Mouse (Mus musculus): ENCODE data around the gene Tacc2.
"Not testable (repeated sequence)": the region's sequence is repeated elsewhere in the genome, so short reads cannot be mapped to it uniquely, and the experiment has no call there.

Gene Tacc2

DNA sequence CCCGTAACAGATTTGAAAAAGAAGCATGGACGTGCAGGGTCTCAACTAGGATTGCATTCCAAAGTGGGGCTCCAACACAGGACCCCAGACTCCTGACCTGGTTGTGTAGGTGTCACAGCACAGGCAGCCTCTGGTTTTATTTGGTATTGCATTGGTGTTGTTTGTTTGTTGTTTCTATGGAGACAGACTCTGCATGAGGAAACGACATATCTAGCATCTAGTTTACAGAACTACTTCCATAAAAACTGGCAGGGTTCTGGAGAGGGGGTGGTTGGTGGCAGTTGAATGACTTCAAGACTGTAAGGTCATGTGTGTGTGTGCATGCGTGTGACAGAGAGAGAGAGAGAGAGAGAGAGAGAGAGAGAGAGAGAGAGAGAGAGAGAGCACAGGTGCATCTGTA is 70.8 kb downstream of the Tacc2 start:
- in situ Hi-C loops (cut with MboI, MseI): no loop called here

DNA sequence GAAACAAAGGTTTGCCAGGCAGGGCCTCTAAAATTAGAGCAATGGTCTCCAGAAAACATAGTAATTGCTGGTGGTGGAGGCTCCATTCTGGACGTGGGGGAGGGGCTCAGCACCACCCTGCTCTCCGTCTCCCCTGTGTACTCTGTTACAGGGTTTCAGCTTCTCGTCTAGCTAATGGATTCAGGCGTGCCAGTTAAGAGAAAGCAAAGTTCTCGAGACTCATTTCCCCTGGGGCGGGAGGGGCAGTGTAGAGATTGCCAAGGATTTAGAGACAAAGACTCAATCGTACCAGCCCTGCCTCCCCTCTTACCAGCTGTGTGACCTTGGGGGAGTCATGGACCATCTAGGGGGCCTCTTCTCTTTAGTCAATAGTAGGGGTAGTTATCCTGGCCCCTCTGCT is 72.0 kb downstream of the Tacc2 start:
- in situ Hi-C loops (cut with MboI, MseI): no loop called here

DNA sequence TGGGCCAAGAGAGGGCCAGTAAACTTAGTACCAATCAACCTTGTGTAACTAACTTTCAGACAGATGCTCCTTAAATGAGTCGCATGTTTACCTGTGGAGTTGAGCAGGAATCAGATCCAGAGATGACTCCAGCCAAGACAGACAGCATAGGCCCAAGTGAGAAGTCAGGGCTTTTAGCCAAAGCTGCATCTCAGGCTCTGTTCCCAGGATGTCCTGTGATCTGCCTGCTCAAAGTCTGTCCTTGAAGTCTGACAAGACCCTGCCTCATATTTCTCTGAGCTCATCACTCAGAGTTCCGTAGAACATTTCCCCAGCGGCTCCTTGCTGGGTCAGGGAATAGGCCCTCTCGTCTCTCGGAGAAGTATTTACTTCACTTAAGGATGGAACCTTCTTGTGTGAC is 73.4 kb downstream of the Tacc2 start:
- in situ Hi-C loops (cut with MboI, MseI): no loop called here

DNA sequence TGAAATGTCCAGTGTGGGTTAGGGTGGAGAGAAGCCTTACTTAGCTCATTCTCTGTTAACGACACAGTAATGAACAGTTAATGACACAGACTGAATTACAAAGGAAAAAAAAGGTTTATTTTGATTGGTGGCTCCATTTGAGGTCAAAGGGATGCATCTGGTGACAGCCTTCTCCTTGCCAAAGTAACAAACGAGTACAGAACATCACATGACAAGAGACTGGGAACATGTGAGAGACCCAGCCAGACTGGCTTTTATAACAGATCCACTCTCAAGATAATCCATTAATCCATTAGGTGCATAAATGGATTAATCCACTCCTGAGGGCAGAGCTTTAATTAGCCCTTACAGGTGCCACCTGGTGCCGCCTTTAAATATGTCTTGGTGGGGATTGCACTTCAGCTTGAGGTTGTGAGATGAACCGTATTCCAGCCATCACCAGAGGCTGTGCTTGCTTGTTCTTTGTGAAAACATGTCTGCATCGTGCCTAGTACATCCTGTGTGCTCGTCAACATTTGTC is 75.9 kb downstream of the Tacc2 start:
- in situ Hi-C loops (cut with MboI, MseI): no loop called here

DNA sequence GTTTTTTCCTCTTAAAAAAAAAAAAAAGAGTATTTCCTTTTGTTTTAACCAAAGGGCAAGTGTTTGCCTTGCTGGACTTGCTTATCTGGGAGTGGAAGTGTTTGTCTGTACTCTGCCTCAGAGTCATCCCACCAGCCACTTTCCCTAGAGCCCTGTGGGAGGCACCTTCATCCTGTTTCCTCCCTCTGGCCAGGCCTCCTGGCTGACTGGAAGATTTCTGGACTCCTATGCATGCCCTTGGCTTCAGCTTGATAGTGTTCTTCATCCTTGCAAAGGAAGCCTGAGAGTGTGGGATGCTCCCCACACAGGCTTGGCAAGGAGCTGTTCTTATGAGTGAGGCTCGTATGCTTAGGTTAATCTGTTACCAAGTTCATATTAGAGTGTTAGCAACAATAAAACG is 77.3 kb downstream of the Tacc2 start:
- in situ Hi-C loops (cut with MboI, MseI): no loop called here

DNA sequence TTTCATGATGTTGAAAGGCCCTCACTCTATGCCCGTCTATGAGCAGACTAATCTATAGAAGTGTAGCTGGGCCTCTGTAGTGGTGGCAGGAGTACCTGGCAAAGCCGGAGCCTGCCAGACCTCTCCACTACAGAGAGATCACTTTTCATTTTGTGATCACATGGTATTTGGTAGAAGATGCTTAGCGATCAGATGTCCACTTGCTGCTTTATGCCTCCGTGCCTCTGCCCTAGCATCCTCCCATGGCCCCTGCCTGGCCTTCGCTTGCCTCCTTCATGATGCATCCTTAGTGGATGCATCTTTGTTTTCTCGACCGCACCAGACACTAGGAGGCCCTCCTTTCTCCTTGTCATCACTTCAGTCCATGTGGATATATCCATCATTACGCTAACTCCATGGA is 79.7 kb downstream of the Tacc2 start:
- in situ Hi-C loops (cut with MboI, MseI): no loop called here

DNA sequence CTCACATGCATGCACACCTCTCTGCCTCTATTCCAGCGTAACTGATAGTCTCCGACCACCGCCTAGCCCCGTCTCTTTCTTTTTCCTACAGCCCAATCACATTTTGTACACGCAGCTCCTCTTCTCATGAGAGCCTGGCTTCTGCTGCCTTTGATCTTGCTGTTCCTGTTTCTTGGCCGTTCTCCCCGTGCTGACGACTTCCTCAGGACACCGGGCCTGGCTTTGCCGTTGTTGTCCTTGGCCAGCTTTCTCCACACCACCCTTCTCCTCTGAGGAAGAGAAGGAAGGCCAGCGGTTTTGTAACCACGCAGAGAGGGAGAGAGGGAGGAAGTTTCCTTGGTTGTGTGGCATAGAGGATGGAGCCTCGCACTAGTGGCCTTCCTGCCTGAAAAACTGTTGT is 80.5 kb downstream of the Tacc2 start:
- in situ Hi-C loops (cut with MboI, MseI): no loop called here

DNA sequence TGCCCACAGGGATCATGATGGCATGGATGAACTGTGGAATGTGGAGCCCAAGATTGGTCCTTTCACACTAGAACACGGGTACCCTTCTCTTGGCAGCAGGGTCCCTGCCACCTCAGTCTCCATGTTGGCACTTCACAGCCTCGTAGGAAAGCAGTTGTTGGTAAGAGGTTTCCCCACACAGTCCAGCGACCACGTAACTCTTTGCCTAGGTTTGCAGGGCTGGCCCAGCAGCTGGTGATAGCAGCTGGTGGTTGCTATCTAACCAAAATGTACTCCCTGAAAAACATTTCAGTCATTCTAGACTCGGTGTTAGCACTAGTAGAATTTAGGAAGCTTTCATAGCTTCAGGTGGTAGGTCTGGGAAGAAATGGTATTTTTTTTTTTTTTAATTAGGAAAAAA is 81.9 kb downstream of the Tacc2 start:
- in situ Hi-C loops (cut with MboI, MseI): no loop called here

DNA sequence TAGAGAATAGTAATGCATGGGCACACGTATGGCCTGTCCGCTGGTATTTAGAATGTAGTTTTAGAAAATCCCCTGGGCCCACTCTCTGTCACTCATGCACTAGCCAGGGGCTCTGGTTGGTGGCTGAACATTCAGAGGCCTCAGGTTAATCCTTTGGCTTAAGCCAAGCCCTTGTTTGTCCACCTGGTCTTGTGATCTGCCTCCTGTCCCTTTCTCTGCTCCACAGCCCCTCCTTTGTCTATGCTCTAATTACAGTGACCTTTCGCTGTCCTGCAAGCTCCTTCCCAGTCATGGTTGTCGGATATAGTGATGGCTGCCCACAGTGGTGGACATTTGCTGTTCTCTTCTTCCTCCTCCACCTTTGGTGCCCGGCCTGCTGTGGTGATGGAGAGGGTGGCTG is 85.0 kb downstream of the Tacc2 start:
- in situ Hi-C loops (cut with MboI, MseI): no loop called here

DNA sequence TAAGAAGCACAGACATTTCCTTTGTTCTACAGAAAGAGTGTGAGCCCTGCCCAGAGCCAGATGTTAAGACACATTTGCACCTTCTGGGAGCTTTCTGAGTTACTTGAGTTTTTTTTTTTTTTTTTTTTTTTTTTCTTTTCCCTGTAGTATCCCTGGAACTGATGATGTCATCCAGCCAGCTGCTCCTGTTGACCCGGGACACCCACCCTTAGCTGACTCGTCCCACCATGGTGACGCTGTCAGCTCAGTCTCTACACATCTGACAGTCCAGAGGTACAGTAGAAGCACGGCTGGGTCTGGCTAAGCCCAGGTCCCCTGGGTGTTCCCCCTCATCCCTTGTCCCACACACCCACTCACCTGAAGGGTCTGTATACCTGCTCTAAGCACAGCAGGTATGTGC is 85.6 kb downstream of the Tacc2 start:
- in situ Hi-C loops (cut with MboI, MseI): no loop called here

DNA sequence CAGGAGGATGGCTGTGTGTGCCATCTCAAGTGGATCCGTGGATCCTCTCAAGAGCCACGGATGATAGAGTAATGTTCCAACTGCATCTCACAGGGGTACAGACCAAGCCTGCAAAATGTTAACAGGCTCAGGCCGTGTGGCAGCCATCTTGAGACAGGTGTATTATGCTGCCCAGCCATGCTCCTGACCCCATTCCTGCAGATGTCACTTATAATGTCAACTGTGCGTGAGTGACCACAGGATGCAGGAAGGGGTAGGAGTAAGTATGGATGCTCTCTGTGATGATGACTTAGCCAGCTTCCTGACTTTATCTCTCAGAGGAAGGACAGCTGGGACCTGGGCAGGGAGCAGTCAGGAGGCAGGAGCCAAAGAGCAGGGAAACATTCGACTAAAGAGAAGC is 86.8 kb downstream of the Tacc2 start:
- in situ Hi-C loops (cut with MboI, MseI): no loop called here

DNA sequence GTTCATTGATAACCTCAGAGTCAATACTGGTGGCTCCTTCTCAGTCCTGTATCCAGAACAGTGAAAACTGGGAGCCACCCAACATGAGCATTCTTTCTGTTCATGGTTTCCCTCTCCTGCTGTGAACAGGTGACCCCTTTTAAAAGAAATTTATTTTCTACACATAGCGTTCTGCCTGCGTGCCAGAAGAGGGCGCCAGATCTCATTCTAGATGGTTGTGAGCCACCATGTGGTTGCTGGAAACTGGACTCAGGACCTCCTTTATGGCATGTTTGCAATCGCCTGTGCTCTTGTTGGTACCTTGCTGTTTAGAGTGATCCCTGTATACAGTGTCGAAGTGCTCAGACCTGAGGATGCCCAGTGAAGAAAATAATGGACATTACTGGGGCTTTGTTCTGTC is 87.4 kb downstream of the Tacc2 start:
- in situ Hi-C loops (cut with MboI, MseI): no loop called here

DNA sequence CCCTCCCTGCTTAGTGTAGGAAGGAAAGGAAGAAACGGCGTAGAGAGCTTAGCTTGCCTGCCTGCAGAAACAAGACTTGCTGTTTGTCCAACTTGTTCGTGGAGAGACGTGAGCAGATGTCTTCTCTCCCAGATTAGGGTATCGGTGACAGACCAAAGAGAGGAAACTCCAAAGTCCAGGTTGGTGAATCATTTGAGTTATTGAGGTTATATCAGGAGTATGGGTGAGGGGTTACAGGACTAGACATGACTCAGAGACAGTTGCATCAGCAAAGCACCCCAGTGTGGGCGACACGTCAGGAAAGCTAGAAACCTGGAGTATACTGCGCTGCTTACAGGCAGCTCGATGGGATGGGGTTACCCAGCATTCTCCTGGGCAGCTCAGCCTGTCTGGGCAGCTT is 88.1 kb downstream of the Tacc2 start:
- in situ Hi-C loops (cut with MboI, MseI): no loop called here

DNA sequence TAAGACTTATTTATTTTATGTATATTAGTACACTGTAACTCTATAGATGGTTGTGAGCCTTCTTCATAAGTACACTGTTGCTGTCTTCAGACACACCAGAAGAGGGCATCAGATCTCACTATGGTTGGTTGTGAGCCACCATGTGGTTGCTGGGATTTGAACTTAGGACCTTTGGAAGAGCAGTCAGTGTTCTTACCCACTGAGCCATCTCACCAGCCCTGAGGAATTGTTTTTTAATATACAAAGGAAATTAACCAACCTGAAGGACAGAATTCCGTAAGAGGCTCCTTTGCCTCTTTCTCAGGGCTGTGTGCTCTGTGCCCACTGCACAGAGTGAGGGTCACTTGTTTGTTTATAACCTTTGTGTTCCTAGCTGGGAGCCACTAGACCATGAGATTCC is 90.8 kb downstream of the Tacc2 start:
- in situ Hi-C loops (cut with MboI, MseI): not testable (repeated sequence)

DNA sequence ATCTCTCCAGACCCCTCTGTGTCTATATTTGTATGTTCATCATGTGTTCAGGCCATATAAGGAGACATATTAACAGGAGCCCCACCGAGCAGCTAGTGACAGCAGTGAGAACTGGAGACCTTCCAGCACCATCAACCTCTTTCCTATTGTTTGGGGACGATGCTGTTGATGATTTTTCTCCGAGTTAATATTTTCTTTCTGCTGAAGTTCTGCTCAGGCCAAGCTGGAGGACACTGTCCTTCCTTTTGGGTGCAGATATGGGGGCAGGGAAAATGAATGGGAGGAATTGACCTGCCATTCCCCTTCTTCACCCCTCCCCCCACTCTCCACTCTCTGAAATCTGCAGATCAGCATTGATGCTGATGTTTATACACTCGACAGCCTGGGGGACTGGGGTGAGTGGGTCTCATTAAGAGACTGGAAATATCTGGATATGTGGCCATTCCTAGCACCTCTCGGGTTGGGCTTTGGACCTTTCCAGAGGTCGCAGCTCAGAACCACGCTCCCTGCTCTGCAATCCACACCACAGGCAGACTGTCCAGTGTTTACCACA is 91.6 kb downstream of the Tacc2 start:
- in situ Hi-C loops (cut with MboI, MseI): no loop called here

DNA sequence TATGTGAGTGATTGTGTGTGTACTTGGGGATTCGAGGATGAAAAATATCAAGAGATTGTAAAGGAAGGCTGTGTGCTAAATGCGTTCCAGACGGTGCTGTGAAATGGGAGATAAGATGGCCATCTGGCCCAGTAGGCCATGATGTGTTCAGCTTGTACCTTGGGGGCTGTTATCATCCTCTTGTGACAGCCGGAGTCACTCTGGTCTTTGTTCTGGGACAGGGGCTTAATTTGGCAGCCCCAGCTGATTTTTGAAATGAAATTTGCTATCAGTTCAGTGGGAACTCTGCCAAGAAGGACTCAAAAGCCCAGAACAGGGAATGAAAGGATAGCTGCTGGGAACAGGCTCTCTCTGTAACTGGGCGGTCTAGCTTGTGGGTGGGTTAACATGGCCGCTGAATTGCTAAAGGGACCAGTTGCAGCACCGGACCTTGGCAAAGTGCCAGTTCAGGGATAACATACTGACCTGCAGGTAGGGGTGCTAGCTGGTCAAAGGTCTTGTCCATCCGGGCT is 92.2 kb downstream of the Tacc2 start:
- in situ Hi-C loops (cut with MboI, MseI): no loop called here

DNA sequence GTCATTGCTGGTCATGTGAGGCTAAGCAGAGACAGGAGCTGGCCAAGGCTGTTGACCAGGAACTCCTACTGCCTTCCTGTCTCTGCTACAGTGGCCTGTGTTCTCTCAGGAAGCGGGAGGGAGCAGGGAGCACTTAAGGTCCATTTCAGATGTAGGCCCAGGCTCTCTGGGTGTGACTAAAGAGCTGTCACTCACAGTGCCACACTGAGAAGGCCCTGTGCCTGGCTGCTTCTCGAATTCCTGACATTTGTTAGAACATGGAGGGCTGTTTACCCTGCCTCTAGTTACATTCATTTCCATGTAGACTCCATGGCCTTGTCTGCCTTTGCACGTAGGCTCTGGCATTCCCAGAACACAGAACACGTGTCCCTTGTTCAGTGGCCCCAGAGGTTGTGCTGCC is 93.1 kb downstream of the Tacc2 start:
- in situ Hi-C loops (cut with MboI, MseI): no loop called here

DNA sequence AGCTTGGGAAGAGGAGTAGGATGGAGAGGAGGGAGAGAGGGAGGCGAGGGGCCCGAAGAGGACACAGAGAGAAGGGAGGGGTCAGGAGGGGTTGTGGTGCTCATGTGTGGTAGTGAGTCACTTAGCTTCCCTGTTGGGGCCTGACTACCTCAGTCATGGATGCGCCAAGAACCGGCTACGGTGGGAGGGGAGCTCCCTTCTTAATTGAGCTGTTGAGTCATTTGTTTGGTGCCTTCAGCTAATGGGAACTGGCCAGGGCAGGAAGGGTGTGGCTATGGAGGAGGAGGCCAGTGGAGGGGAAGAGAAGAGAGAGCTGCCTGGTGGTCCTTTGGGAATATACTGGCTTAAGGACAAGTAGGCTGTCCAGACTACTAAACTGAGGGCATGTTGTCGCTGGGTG is 94.1 kb downstream of the Tacc2 start:
- in situ Hi-C loops (cut with MboI, MseI): no loop called here

DNA sequence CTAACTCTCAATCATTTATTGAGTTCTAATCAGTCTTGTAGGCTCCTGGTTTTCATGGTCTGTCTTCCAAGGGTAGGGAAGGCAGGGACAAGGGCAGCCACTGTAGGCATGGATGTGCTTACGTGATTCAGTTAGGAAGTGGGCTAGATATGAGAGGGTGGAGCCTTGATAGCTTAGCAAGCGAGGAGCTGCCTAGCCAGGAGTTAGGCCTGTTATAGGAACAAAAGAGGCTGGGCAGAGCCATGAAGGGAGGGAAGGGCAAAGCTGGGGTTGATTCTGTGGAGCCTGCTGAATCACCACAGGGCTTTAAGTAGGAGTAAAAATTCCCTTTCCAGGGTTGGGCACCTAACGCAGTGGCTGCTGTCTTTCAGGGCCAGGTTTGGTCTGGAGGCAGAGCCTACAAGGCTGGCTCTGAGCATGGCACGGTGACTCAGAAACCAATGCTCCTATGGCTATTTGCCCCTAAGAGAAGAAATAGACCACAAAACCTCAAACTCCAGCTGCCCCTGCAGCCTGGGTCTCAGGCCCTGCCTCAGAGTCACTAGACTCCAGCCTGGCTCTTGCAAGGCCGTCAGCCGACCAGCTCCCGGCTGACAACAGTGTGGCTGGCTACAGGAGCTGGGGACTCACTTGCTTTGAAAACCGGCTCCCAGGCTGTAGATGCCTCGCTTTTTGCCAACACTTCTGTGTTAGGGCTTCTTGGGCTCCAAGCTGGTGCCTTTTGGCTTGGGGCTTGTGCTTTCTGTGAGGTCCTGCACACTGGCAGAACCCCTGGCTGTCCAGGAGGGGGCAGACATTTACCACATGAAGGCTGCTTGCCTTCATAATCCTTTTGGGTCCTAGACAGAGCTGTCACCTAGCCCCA is 96.2 kb downstream of the Tacc2 start:
- in situ Hi-C loops (cut with MboI, MseI): no loop called here

DNA sequence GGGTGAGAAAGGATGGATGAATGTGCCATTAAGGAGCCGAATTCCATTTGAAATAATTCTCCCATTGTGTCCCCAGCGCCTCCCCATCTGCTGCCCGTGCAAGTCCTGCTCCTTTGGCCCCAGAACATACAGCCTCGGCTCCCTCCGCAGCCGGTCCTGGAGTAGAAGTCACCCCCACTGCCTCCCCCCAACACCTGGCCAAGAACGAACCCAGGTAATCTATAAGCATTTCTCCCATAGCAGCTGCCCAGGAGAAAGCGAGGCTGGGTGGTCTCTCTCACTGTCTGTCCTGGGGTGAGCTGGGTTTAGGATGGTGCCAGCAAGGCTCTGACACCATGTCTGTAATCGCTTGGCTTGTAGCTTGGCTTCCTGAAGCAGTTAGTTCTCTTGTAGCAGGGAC is 97.3 kb downstream of the Tacc2 start:
- in situ Hi-C loops (cut with MboI, MseI): no loop called here

DNA sequence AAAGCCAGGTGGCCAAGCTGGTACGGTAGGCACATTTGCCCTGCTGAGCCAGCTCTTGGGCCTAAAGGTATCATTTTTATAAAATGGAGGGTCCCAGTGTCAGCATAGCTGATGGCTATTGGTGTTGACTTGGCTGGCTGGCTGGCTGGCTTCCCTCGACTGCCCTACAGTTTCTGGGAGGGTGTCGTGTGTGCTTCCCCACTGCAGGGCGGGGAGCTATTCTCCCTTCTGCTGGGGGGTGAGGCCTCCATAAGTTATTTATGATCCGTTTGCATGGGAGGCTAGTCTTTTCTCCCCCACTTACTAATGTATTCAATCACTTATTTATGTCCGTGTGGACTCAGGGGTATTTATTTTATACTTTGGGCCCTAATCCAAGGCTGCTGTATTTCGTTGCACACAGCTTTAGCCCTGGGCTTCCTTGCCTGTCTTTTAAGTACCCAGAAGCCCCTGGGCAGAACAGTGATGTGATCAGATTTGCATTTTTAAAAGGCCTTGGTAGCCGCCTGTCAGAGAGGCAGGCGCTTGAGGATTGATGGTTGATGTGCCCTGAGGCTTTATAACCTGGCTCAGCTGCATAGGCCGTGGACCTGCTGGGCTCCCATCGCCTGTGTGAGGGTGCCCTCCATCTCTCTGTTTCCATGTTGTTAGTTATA is 99.8 kb downstream of the Tacc2 start:
- in situ Hi-C loops (cut with MboI, MseI): loop anchor here (5.0 kb wide), 1 partner anchor 60 kb away; no protein-coding TSS in a partner anchor

DNA sequence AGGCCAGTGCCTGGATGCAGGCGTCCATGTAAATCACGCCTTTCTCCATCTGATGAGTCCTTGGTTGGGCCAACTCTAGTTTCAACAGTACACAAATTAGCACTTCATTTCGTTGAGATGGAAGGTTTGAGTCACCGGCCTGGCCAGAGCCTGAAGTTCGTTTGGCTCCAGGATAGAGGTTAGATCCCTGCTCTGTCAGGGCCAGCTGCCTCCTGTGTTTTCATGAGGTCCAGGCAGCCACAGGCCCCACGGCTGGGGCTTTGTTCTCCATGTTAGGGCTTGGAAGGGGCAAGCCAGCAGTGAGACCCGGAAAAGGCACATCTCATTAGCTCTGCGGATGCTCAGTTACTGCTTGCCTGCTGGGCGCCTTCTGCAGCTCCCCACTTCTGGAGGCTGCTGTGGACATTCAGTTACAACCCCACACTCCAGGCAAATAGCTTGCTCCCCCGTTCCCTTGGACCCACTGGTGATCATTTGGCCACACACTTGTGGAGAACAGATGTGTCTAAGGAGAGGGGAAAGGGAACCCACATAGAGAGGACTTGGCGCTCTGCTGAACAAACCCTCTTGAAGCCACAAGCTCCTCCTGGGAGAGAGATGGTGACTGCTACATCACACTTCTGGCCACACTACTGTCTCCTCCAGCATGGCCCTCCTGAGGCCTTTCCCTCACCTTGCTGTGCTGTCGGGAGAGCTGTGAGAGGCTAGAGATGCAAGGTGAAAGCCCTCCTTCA is 100.5 kb downstream of the Tacc2 start:
- in situ Hi-C loops (cut with MboI, MseI): loop anchor here (5.0 kb wide), 1 partner anchor 60 kb away; no protein-coding TSS in a partner anchor

All from T-helper 1 cell (primary cell).